Mouse (Mus musculus): ENCODE results near the gene Ikzf2.
A peak's percentile ranks its signal among the peaks of the same experiment; 100 is the strongest.

Gene Ikzf2

GRCm38 (mm10) chr1:69687076-69687991, at the start of gene Ikzf2:
Gene Ikzf2, minus strand, starts transcription at chr1:69687245.
- peak; percentile 59 to 61 for DNase-seq (ENCODE audit: low read depth in 2 of 2, low spot score in 2 of 2)

GRCm38 (mm10) chr1:69729729-69730128, 42.7 kb upstream of the Ikzf2 start:
- no peak for DNase-seq (ENCODE audit: low read depth in 2 of 2, low spot score in 2 of 2)

GRCm38 (mm10) chr1:69729031-69729679, 42.1 kb upstream of the Ikzf2 start:
- DNase-seq (ENCODE audit: low read depth in 2 of 2, low spot score in 2 of 2), result no peak

GRCm38 (mm10) chr1:69727968-69728367, 40.9 kb upstream of the Ikzf2 start:
- DNase-seq (ENCODE audit: low read depth in 2 of 2, low spot score in 2 of 2), result no peak

GRCm38 (mm10) chr1:69717107-69717506, 30.1 kb upstream of the Ikzf2 start:
- DNase-seq (ENCODE audit: low read depth in 2 of 2, low spot score in 2 of 2), result no peak

- no peak for DNase-seq (ENCODE audit: low read depth in 2 of 2, low spot score in 2 of 2)
Measured at GRCm38 (mm10) chr1:69708571-69708970, 21.5 kb upstream of the Ikzf2 start.

- no peak for DNase-seq (ENCODE audit: low read depth in 2 of 2, low spot score in 2 of 2)
Measured at GRCm38 (mm10) chr1:69703506-69704156, 16.6 kb upstream of the Ikzf2 start.

GRCm38 (mm10) chr1:69691946-69692345, 4.9 kb upstream of the Ikzf2 start:
- DNase-seq (ENCODE audit: low read depth in 2 of 2, low spot score in 2 of 2), result no peak

GRCm38 (mm10) chr1:69688961-69689360, 1.9 kb upstream of the Ikzf2 start:
- DNase-seq (ENCODE audit: low read depth in 2 of 2, low spot score in 2 of 2), result peak; percentile 41 to 68

- DNase-seq (ENCODE audit: low read depth in 2 of 2, low spot score in 2 of 2), result no peak
Measured at GRCm38 (mm10) chr1:69688118-69688517, 1.1 kb upstream of the Ikzf2 start.

GRCm38 (mm10) chr1:69686741-69687075, 337 bp downstream of the Ikzf2 start:
- DNase-seq (ENCODE audit: low read depth in 2 of 2, low spot score in 2 of 2), result no peak

GRCm38 (mm10) chr1:69685890-69686490, 1.1 kb downstream of the Ikzf2 start:
- DNase-seq (ENCODE audit: low read depth in 2 of 2, low spot score in 2 of 2), result no peak

GRCm38 (mm10) chr1:69685049-69685889, 1.8 kb downstream of the Ikzf2 start:
- no peak for DNase-seq (ENCODE audit: low read depth in 2 of 2, low spot score in 2 of 2)

- no peak for DNase-seq (ENCODE audit: low read depth in 2 of 2, low spot score in 2 of 2)
Measured at GRCm38 (mm10) chr1:69684280-69685040, 2.6 kb downstream of the Ikzf2 start.

- no peak for DNase-seq (ENCODE audit: low read depth in 2 of 2, low spot score in 2 of 2)
Measured at GRCm38 (mm10) chr1:69683851-69684250, 3.2 kb downstream of the Ikzf2 start.

- peak in 1 of 2 experiments; percentile 27 for DNase-seq (ENCODE audit: low read depth in 2 of 2, low spot score in 2 of 2)
Measured at GRCm38 (mm10) chr1:69683058-69683457, 4.0 kb downstream of the Ikzf2 start.

GRCm38 (mm10) chr1:69682261-69682660, 4.8 kb downstream of the Ikzf2 start:
- no peak for DNase-seq (ENCODE audit: low read depth in 2 of 2, low spot score in 2 of 2)

- no peak for DNase-seq (ENCODE audit: low read depth in 2 of 2, low spot score in 2 of 2)
Measured at GRCm38 (mm10) chr1:69681003-69681402, 6.0 kb downstream of the Ikzf2 start.

GRCm38 (mm10) chr1:69680501-69680900, 6.5 kb downstream of the Ikzf2 start:
- no peak for DNase-seq (ENCODE audit: low read depth in 2 of 2, low spot score in 2 of 2)

GRCm38 (mm10) chr1:69669897-69670404, 17.1 kb downstream of the Ikzf2 start:
- DNase-seq (ENCODE audit: low read depth in 2 of 2, low spot score in 2 of 2), result no peak
